Mouse (Mus musculus): ENCODE measurements around the gene Pmf1. TPM values are rescaled to one million over a fixed set of nuclear protein-coding genes. Genes with fewer than 3 reads are reported as not detected.
A peak's percentile ranks its signal among the peaks of the same experiment; 100 is the strongest.

Gene Pmf1
- polyA plus RNA-seq (2016; fragmentation: Nextera tagmentation; extraction: Ambion mirVana), result 75.9 and 79.7 TPM in 2 replicates

DNA sequence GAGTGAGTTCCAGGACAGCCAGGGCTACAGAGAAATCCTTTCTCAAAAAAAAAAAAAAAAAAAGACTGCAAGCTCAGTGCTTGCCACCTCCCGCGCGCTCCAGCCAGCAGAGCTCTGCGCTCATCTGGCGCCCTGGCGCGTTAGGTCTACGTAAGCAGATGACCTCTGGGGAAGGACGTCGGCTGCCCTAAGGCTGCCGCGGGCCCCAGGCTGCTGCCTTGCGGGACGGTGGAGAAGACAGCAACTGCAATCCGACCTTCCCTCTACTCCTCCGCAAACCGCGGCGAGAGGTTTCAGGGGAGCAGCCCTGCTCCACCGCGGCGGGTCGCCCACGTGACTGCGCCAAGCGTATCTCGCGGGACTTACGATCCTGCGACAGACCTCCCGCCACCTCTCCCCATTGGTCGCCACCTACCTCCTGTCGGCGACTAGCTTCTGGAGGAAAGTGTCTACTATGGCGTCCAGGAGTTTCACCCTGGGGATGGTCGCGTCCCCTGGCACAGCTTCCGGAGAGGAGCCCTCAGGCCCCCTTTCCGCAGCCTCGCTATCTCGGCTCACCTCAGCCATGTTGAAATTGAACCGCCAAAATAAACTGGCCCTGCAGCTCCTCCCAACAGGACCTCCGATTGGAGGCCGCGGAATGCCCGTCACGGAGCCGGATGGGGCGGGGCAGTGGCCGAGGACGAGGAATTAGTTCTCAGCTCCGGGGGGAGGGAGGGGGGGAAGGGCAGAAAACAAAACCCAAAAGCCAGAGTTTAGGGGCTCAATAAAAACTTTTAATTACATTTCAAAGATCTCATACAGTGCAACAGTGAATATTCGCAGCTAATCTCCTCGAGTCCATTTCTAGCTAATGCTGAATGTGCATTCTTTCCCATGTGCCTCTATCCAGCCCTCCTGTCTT is at the start of gene Pmf1:
Pmf1 (minus strand) TSS at position 591 of the 904 bp plus-strand sequence.
- ATAC-seq (ENCODE audit: low FRiP score, low read depth), result peak; percentile 93
- peak within 1 kb of the TSS; percentile 84 for H3K9ac ChIP-seq
- H3K4me3 ChIP-seq, result peak within 1 kb of the TSS; percentile 70
- under 1% methylated on average over 54 of the region's 54 CpGs for WGBS
- peak within 1 kb of the TSS; percentile 72 for H3K4me2 ChIP-seq (replicated peaks)
- H3K27ac ChIP-seq, result peak within 1 kb of the TSS; percentile 70; the same call in 1 of the 2 replicates
- peaks cover 20% of the 10 kb centered on the region for H3K4me1 ChIP-seq
- H3K9me3 ChIP-seq, result no peaks in the 10 kb centered on the region
- H3K27me3 ChIP-seq (replicated peaks), result no peaks in the 10 kb centered on the region
- peaks cover 25% of the 10 kb centered on the region for H3K36me3 ChIP-seq

DNA sequence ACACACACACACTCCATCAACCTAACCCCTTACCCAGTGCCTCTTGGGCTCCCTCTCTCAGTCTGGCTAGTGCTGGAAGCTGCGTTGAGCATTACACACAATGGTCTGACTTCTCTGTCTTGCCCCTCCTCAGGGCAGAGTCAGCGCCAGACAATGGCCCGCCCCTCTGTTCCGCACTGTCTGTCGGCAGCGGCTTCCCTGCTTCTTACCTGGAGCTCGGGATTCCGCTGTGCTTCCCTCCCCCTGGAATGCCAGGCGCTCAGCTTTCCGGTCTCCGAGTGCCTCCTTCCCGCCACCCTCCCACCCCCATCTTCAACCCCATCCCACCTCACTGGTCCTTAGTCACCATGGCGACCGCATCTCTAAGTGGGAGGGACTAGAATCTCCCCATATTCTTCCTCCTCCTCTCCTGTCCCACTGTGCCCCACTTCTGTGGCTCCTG is 48.7 kb upstream of the Pmf1 start:
- 1% methylated on average over 14 of the region's 14 CpGs for WGBS
- Histone ChIP-seq H3K9ac (peak overlapping the region; percentile 49; the same call in 1 of the 2 replicates), H3K27me3 (replicated peaks) (peaks cover 8% of the 10 kb centered on the region; the same call in 1 of the 2 replicates), H3K27ac (no peak overlapping the region; the same call in 1 of the 2 replicates), H3K4me1 (peaks cover 21% of the 10 kb centered on the region), H3K36me3 (no peaks in the 10 kb centered on the region), H3K4me2 (replicated peaks) (peak overlapping the region; percentile 59), H3K9me3 (no peaks in the 10 kb centered on the region), H3K4me3 (peak overlapping the region; percentile 37)
- peak; percentile 71 for ATAC-seq (ENCODE audit: low FRiP score, low read depth)

DNA sequence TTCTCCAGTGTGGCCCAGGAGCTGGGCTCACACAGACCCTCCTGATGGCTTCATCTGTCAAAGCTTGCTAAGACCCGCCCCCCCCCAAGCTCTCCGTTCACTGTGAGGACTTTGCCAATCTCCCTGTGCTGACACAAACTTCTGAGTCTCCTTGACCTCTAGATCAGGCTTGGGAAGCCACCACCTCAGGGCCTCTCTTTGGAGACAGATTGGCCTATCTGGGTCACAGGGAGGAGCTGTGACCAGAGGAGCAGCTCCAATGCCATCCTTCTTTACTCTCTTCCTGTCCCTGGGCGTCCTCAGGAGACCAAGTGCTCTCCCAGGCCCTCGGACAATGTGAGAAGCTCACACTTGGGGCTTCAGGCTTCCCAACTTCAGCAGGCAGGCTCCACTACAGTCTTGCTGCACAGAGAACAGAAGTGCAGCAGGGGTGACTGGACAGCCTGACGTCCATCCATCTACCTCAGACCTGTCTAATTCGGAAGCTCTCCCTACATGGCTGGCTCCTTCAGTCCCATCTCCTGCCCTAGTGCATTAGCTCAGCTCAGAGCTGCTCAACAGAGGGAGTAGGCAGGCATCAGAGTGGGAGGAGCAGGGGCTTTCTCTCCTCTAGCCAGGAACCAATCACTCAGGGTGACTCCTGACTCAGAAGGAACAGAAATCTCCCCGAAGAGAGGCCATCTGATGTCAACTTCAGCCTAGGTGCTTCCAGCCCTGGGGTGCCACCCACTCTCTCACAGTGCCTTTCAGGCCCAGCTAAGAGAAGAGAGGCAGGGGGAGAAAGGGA is 46.8 kb upstream of the Pmf1 start:
- Histone ChIP-seq H3K4me2 (replicated peaks) (peak overlapping the region; percentile 59), H3K36me3 (0 out of 2 replicates have a peak, but pooled peaks cover 3% of the 10 kb centered on the region), H3K27me3 (replicated peaks) (peaks cover 11% of the 10 kb centered on the region; the same call in 1 of the 2 replicates), H3K27ac (no peak overlapping the region), H3K9me3 (no peaks in the 10 kb centered on the region), H3K9ac (peak overlapping the region; percentile 49; the same call in 1 of the 2 replicates), H3K4me3 (peak overlapping the region; percentile 3; the same call in 1 of the 2 replicates), H3K4me1 (peaks cover 21% of the 10 kb centered on the region)
- WGBS, result 64% methylated on average over 7 of the region's 7 CpGs
- no peak for ATAC-seq (ENCODE audit: low FRiP score, low read depth)

DNA sequence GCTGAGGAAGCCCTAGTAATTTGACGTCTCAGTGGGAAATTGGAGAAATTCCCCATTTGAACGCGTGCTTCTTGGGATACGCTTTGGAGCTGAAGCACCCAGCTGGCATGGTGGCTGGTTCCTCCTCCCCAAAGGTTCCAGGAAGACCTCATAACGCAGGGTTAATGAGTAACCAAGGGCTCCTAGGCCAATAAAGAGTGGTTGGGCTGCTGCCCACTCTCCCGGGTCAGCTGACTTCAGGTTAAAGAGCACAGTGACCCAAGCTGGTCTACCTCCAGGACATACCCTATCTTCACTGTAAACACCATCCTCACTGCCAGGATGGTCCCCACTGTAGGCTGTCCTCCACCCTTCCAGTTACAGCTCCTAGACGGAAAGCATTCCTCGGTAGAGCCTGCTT is 46.2 kb upstream of the Pmf1 start:
- WGBS, result 77% methylated on average over 8 of the region's 8 CpGs
- Histone ChIP-seq H3K9me3 (no peaks in the 10 kb centered on the region), H3K4me3 (no peak overlapping the region), H3K4me2 (replicated peaks) (0 out of 2 replicates have a peak overlapping the region, but pooled peaks have one; percentile 59), H3K36me3 (0 out of 2 replicates have a peak, but pooled peaks cover 7% of the 10 kb centered on the region), H3K4me1 (peaks cover 21% of the 10 kb centered on the region), H3K27me3 (replicated peaks) (peaks cover 11% of the 10 kb centered on the region; the same call in 1 of the 2 replicates), H3K27ac (no peak overlapping the region), H3K9ac (no peak overlapping the region)
- no peak for ATAC-seq (ENCODE audit: low FRiP score, low read depth)

DNA sequence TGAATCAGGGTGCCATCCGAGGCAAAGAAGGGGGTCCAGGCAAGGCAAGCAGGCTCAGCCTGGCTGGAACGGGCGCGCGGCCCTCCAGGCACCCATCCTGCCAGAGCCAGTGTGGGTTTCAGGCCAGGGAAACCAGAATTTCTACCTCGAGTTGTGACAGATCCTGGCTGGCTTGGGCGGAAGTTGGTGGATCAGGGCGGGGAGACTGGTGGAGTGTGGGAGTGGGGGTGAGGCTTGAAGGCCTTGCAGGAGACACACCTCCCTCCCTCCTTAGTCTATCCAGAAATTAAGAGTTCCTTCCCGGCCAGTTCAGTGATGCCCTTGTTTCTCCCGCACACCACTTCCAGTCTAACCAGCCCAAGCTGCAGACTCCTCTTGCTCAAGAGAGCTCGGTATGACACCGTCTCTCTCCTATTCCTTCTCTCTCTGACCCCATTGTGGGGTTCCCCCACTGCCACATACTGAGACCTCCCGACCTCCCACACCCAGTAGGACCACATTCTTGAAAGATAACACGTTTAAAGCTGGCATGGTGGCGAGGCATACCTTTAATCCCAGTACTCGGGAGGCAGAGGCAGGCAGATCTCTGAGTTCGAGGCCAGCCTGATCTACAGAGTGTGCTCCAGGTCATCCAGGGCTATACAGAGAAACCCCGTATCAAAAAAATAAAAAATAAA is 45.6 kb upstream of the Pmf1 start:
- Histone ChIP-seq H3K4me1 (peaks cover 21% of the 10 kb centered on the region), H3K4me2 (replicated peaks) (no peak overlapping the region), H3K4me3 (no peak overlapping the region), H3K9ac (0 out of 2 replicates have a peak overlapping the region, but pooled peaks have one; percentile 9), H3K27me3 (replicated peaks) (peaks cover 11% of the 10 kb centered on the region; the same call in 1 of the 2 replicates), H3K27ac (no peak overlapping the region), H3K36me3 (0 out of 2 replicates have a peak, but pooled peaks cover 10% of the 10 kb centered on the region), H3K9me3 (no peaks in the 10 kb centered on the region)
- no peak for ATAC-seq (ENCODE audit: low FRiP score, low read depth)
- WGBS, result 75% methylated on average over 18 of the region's 18 CpGs

DNA sequence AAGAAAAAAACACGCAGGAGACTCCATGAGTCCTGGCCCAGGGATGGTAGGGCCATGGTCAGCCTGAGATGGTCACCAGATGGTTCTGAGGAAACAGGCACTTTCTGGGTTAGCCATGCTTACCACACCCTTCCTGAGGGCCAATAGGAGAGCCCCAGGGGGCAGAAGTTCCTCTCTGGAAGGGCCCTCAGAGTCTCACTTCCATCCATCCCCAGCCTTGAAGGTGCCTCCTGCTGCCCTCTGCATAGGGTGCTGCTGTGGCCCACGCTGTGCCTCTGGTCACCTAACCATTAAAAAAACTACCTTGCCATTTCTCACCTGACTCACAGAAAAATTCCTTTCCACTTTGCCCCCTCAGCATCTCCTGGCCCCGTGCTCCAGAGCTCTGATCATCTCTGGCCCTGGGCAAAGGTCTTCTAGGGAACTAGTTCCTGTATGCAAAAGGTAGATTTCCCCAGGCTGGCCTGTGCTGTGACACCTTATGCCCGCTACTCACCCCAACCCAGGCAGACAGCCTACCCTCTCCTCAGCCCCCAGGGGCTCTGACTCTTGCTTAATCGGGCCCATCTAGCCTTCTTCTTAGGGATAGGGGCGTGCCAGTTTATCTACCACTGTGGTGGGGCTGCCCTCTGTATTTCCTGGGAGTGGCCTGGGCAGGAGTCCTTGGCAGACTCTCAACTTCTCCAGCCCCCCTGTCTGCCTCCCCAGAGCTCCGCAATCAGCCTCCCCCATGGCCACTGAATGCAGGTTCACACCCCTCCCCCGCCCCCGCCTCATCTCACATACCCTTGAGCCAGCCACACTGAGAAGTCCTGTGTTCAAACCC is 44.8 kb upstream of the Pmf1 start:
- Histone ChIP-seq H3K4me2 (replicated peaks) (no peak overlapping the region), H3K27ac (no peak overlapping the region), H3K27me3 (replicated peaks) (peaks cover 6% of the 10 kb centered on the region; the same call in 1 of the 2 replicates), H3K4me1 (peaks cover 21% of the 10 kb centered on the region), H3K36me3 (0 out of 2 replicates have a peak, but pooled peaks cover 13% of the 10 kb centered on the region), H3K9ac (0 out of 2 replicates have a peak overlapping the region, but pooled peaks have one; percentile 9), H3K4me3 (no peak overlapping the region), H3K9me3 (no peaks in the 10 kb centered on the region)
- no peak for ATAC-seq (ENCODE audit: low FRiP score, low read depth)
- 67% methylated on average over 9 of the region's 9 CpGs for WGBS

DNA sequence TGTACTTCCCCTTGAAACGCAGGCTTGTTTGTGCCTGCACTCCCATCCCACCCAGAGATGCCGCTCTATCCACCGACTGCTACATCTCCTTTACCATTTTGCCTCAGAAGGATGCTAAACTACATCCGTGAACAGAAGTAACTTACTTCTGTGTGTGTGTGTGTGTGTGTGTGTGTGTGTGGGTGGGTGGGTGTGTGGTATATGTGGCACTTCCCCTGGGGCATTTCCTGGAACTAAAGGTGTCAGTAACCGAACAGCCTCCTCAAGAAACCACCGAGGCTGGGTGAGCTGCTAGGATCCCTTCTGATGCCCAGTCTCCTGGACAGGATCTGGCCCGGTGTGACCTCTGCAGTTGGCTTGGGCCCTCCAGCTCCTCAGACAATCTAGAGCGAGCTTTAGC is 43.9 kb upstream of the Pmf1 start:
- H3K27ac ChIP-seq, result no peak overlapping the region
- H3K9ac ChIP-seq, result no peak overlapping the region
- H3K9me3 ChIP-seq, result no peaks in the 10 kb centered on the region
- peaks cover 13% of the 10 kb centered on the region; the same call in 1 of the 2 replicates for H3K36me3 ChIP-seq
- peaks cover 23% of the 10 kb centered on the region for H3K4me1 ChIP-seq
- ATAC-seq (ENCODE audit: low FRiP score, low read depth), result no peak
- 80% methylated on average over 8 of the region's 8 CpGs for WGBS
- no peak overlapping the region for H3K4me2 ChIP-seq (replicated peaks)
- no peak overlapping the region for H3K4me3 ChIP-seq
- 0 out of 2 replicates have a peak, but pooled peaks cover 3% of the 10 kb centered on the region for H3K27me3 ChIP-seq (replicated peaks)

DNA sequence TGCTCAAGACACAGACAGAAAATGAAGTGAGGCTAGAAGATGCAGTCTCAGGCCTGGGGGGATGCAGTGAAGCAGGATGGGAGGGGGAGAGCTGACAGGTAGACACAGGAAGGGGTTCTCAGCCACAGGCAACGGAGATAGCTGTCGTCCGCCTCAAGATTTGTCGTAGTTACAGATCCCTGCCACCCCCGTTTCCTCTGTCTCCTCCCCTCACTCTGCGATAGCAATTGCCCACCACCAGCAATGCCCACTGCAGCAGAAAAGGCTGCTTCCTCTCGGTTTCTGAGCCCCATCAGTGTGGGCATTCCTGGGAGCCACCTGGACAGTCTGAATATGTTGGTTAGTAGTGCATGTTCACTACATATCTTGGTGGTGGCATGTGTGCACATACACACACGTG is 43.2 kb upstream of the Pmf1 start:
- Histone ChIP-seq H3K27ac (no peak overlapping the region), H3K9me3 (no peaks in the 10 kb centered on the region), H3K9ac (no peak overlapping the region), H3K27me3 (replicated peaks) (0 out of 2 replicates have a peak, but pooled peaks cover 3% of the 10 kb centered on the region), H3K4me3 (no peak overlapping the region), H3K4me2 (replicated peaks) (no peak overlapping the region), H3K4me1 (peaks cover 17% of the 10 kb centered on the region), H3K36me3 (peaks cover 13% of the 10 kb centered on the region; the same call in 1 of the 2 replicates)
- ATAC-seq (ENCODE audit: low FRiP score, low read depth), result no peak
- WGBS, result 56% methylated on average over 8 of the region's 8 CpGs

DNA sequence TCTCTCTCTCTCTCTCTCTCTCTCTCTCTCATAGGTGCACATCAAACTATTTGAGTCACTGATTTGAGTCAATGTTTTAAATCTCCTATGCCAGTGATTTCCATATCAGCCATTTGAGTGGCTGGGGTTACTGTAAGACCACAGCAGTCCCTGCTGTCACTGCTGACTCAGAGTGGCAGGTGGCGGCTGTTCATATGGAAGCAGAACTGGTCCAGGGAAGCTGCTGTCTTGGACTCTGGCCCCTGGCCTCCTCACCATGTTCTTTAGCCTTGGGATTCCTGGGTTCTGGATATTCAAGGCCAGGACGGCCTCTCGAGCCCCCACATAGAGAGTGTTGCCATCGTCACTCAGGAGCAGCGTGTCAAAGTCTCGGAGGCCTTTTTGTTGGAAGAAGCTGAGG is 42.6 kb upstream of the Pmf1 start:
- Histone ChIP-seq H3K4me2 (replicated peaks) (no peak overlapping the region), H3K4me1 (peaks cover 12% of the 10 kb centered on the region), H3K9me3 (no peaks in the 10 kb centered on the region), H3K9ac (no peak overlapping the region), H3K4me3 (no peak overlapping the region), H3K36me3 (peaks cover 19% of the 10 kb centered on the region), H3K27ac (no peak overlapping the region), H3K27me3 (replicated peaks) (0 out of 2 replicates have a peak, but pooled peaks cover 3% of the 10 kb centered on the region)
- ATAC-seq (ENCODE audit: low FRiP score, low read depth), result no peak
- WGBS, result 70% methylated on average over 6 of the region's 6 CpGs

DNA sequence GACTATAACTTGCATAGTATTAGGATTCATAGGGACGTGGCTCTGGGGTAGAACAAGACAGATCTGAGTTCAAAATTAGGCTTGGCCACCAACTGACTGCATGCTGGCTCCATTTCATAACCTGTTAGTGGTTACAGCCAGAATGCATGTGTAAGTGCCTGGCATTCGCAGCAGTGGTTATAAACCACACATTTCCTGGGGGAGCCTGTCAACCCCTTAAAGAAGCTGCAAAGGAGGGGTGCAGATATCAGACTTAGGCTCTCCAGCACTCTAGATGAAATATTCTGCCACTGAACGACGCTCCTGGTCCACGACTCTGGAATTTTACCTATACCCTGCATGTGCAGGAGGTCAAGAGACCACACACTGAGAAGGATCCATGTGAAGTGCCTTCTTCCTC is 42.1 kb upstream of the Pmf1 start:
- WGBS, result 69% methylated on average over 5 of the region's 5 CpGs
- H3K27me3 ChIP-seq (replicated peaks), result 0 out of 2 replicates have a peak, but pooled peaks cover 3% of the 10 kb centered on the region
- ATAC-seq (ENCODE audit: low FRiP score, low read depth), result no peak
- H3K4me1 ChIP-seq, result peaks cover 10% of the 10 kb centered on the region
- H3K9ac ChIP-seq, result no peak overlapping the region
- H3K4me3 ChIP-seq, result no peak overlapping the region
- no peak overlapping the region for H3K27ac ChIP-seq
- peaks cover 23% of the 10 kb centered on the region for H3K36me3 ChIP-seq
- no peak overlapping the region for H3K4me2 ChIP-seq (replicated peaks)
- H3K9me3 ChIP-seq, result no peaks in the 10 kb centered on the region

All from neural tube, embryonic 12.5 days (tissue).